Mouse (Mus musculus) E14TG2a.4 (cell line): ENCODE data around the gene Olfr324.

Source experiments
- CTCF ChIP-seq: conservative IDR thresholded peaks from 2 replicates; pipeline ENCODE4 v1.5.1; 2014; ENCODE audit warnings: low read length
- NANOG ChIP-seq: IDR thresholded peaks from 2 replicates; pipeline ENCODE4 v1.6.1; 2014; ENCODE audit warnings: borderline replicate concordance, low read length, mixed read lengths
- POU5F1 ChIP-seq: IDR thresholded peaks from 2 replicates; pipeline ENCODE4 v1.6.1; 2014; ENCODE audit warnings: low read length, borderline replicate concordance

GRCm38 (mm10) chr11:58604688-58605087, 9.8 kb downstream of the Olfr324 start:
- no peak for TF ChIP-seq CTCF
- TF ChIP-seq NANOG = no peak
- TF ChIP-seq POU5F1 = no peak
